Mouse (Mus musculus): ENCODE data around the gene Sesn2.
"Not testable (repeated sequence)": the region's sequence is repeated elsewhere in the genome, so short reads cannot be mapped to it uniquely, and the experiment has no call there.

Sesn2 gene

GRCm38 (mm10) chr4:132510352-132510798, at the start of gene Sesn2:
TSS of gene Sesn2 (minus strand) at chr4:132510501.
- DNase-seq (ENCODE audit: low read depth, low spot score) = peak; percentile 97

GRCm38 (mm10) chr4:132555550-132555949, 45.2 kb upstream of the Sesn2 start:
- not testable (repeated sequence) for DNase-seq (ENCODE audit: low read depth, low spot score)

DNA sequence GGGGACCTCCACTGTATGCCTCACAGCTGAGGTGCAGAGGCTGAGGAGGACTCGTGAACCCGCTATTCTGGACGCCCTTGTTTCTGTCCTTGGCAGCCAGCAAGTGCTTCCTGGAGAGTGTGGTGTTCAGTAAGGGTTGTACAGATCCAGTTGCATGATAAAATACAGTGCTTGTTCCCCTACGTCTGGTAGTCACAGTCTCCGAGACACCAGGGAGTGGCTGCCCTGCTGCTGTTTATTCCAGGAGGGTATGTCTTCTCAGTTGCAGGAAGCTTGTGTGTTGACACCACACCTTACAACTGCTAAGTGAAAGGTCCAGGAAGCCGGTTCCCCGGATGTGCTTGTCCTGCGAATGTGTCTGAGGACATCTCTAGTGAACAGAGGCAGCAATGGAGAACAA, 44.4 kb upstream of the Sesn2 start:
- DNase-seq (ENCODE audit: low read depth, low spot score) = no peak

DNA sequence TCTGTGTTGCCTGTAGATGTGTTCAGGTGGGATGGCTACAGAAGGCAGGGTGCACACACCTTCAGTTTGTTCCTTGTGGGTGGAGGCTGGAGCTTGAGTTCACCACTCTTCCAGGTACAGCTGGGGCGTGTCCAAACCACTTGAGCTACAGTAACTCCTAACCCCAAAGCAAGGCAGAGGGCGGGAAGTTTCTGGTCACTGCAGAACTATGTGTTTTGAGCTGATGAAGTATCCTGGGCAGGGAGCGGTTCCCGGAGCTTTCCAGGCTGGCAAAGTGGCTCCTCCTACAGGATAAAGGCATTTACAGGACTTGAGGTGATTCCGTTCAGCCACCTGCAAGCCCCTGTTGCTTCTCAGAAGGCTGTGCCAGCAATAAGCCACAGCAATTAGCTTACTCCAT, 43.9 kb upstream of the Sesn2 start:
- DNase-seq (ENCODE audit: low read depth, low spot score) = no peak

- peak; percentile 54 for DNase-seq (ENCODE audit: low read depth, low spot score)
Measured at GRCm38 (mm10) chr4:132545851-132546250, 35.5 kb upstream of the Sesn2 start.

DNA sequence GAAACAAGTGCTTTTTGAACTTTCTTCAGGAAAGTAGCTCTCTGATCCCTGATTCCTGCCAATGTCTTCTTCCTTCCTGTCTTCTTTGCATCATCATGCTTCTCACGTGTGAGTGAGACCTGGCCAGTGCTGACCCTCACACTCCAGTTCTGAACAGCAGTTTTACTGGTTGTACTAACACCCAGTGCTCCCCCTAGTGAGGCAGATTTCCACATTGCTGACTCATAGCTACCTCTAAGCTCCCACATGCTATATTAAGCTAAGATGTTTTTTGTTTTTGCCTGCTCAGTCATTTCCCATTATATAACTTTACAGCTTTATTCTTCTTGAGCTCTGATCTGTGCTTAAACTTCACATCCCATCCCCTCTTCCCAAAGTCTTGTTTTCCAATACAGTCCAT, 32.4 kb upstream of the Sesn2 start:
- peak; percentile 55 for DNase-seq (ENCODE audit: low read depth, low spot score)

- no peak for DNase-seq (ENCODE audit: low read depth, low spot score)
Measured at GRCm38 (mm10) chr4:132541413-132541812, 31.1 kb upstream of the Sesn2 start.

GRCm38 (mm10) chr4:132539481-132539880, 29.2 kb upstream of the Sesn2 start:
- no peak for DNase-seq (ENCODE audit: low read depth, low spot score)

GRCm38 (mm10) chr4:132535406-132536121, 25.3 kb upstream of the Sesn2 start, which contains the start of gene Dnajc8:
TSS of gene Dnajc8 (plus strand) at chr4:132535550.
- peak; percentile 92 for DNase-seq (ENCODE audit: low read depth, low spot score)

GRCm38 (mm10) chr4:132532981-132533916, 22.9 kb upstream of the Sesn2 start, which contains the start of gene Atpif1:
TSS of gene Atpif1 (minus strand) at chr4:132533659.
- DNase-seq (ENCODE audit: low read depth, low spot score) = peak; percentile 89

- no peak for DNase-seq (ENCODE audit: low read depth, low spot score)
Measured at GRCm38 (mm10) chr4:132532496-132532895, 22.2 kb upstream of the Sesn2 start.

- no peak for DNase-seq (ENCODE audit: low read depth, low spot score)
Measured at GRCm38 (mm10) chr4:132530033-132530804, 19.9 kb upstream of the Sesn2 start.

GRCm38 (mm10) chr4:132529344-132529743, 19.0 kb upstream of the Sesn2 start:
- DNase-seq (ENCODE audit: low read depth, low spot score) = no peak

DNA sequence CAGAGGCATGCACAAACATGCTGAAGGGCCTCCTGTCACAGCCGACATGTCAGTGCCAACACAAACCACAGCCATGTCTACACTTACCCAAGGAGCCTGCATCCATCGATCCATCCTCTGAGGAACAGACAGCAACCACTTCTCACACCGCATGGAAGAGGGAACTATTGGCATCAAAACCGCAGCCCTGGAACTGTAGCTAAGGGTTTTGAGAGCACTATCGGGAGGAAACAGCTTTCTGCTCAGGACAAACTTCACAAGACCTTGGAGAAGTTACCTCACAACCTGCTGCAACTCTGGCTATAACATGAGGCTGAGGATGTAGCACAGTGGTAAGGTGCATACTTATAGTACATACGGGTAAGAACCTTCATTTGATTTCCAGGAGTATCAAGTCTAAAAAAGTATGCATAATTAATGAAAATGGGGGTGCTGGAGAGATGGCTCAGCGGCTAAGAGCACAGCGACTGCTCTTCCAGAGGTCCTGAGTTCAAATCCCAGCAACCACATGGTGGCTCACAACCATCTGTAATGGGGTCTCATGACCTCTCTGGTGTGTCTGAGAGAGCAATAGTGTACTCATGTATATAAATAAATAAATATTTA, 17.7 kb upstream of the Sesn2 start:
- no peak for DNase-seq (ENCODE audit: low read depth, low spot score)

- DNase-seq (ENCODE audit: low read depth, low spot score) = no peak
Measured at GRCm38 (mm10) chr4:132526678-132527077, 16.4 kb upstream of the Sesn2 start.

DNA sequence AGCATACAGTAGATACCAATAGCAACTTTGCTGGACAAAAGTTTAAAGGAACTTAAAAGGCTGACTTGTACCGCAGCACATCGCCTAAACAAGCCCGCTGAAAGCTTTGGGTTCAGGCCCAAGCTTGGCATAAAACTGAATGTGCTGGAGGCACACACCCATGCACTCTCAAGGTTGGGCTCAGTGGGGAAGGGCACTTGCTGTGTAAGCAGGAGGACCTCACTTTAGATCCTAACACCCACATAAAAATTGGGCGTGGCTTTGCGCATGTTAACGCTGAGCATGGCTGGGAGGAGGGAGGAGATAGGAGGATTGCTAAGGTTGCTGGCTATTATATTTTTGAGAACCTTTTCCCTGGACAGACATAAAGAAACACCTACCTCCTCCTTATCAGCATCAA, 14.5 kb upstream of the Sesn2 start:
- no peak for DNase-seq (ENCODE audit: low read depth, low spot score)

DNA sequence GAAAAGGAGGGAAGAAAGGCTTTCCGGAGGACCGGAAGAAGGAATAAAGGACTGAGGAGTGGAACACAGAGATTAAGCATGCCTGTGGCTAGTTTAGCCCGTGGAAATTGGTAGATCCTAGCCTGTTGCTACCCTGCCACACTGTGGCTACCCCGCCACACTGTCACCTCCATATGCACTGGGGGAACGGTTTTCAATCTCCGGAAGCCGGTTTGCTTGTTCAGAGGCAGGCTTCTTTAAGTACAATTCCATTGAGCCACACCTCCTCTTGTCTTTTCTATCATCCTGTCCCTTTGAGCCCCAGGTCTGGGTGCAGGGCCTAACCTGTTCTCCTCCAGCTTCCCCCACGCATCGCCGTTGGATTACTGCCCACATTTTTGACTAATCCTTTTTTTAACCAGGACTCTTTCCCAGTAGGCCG, 14.0 kb upstream of the Sesn2 start:
- no peak for DNase-seq (ENCODE audit: low read depth, low spot score)

DNA sequence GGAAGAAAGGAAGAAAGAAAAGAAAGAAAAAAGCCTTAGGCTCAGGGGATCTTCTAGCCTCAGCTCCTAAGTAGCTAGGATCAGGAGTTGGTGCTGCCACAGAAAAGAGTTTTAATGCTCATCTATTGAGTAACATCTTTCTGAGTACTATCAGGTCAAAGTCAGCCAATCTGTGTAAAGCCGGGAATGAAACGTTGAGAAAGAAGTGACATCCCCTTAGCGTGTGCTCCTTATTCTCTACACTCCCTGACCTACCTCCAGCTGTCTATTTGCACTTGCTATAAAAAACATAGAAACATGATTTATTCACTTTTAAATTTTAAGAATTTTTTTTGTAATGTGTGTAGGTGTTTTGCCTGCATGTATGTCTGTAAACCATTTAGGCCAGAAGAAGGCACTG, 8.9 kb upstream of the Sesn2 start:
- DNase-seq (ENCODE audit: low read depth, low spot score) = no peak

DNA sequence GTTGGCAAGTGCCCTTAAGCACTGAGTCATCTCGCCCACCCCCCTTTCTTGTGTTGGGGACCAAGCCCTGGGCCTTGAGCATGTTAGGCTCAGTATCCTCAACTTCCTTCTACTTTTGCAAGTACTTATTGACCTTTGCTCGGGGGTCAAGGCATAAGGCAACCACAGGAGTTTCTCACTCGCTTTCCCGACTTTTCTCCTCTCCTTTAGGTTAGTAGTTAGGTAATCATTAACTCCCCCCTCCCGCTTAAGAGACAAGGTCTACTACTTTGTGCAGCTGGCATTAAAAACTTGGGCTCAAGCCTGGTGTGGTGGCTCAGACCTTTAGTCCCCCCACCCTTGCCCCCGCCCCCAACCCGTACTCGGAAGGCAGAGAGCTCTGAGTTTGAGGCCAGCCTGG, 7.8 kb upstream of the Sesn2 start:
- DNase-seq (ENCODE audit: low read depth, low spot score) = no peak

DNA sequence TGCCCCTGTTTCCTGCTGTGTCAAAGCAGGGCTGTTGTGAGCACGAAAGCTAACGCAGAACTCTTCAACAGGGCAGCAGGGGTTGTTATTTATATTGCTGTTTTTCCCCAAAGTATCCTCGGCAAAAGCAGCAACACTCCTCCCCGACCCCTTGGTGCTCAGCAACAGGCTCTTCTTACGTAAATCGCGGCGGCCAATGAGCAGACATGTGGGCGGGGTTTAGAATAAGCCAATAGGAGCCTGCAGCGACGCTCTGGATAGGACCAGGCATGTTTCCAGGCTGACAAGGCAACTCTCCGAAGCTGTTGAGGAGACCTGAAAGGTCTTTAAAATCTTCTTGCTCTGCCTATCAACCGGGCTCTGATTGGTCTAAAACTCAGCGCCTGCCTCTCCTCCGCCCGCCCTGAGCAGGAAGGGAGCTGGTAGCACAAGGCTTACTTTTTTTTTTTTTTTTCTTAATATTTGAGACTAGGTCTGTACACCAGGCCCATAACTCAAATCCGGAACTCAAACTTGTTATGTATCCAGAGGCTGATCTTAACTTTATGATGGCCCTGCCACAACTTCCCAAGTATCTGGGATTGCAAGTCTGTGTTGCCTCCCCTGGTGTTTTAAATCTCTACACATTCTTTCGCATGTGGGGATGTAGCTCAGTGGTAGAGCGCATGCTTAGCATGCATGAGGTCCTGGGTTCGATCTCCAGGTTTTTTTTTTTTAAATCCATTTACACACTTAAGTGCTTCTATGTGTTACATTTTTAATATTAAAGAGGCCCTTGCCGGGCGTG, 5.3 kb upstream of the Sesn2 start:
- DNase-seq (ENCODE audit: low read depth, low spot score) = peak; percentile 99

Data from skeletal muscle tissue, adult 2 months (tissue).